Mouse (Mus musculus) left cerebral cortex, adult 11 months (tissue): Measurements from ENCODE around the gene Terb2.

Experiments
- DNase-seq: peaks from one replicate; pipeline ENCODE4 v3.0.0; 2022; ENCODE audit warnings: low spot score

The Terb2 gene

DNA sequence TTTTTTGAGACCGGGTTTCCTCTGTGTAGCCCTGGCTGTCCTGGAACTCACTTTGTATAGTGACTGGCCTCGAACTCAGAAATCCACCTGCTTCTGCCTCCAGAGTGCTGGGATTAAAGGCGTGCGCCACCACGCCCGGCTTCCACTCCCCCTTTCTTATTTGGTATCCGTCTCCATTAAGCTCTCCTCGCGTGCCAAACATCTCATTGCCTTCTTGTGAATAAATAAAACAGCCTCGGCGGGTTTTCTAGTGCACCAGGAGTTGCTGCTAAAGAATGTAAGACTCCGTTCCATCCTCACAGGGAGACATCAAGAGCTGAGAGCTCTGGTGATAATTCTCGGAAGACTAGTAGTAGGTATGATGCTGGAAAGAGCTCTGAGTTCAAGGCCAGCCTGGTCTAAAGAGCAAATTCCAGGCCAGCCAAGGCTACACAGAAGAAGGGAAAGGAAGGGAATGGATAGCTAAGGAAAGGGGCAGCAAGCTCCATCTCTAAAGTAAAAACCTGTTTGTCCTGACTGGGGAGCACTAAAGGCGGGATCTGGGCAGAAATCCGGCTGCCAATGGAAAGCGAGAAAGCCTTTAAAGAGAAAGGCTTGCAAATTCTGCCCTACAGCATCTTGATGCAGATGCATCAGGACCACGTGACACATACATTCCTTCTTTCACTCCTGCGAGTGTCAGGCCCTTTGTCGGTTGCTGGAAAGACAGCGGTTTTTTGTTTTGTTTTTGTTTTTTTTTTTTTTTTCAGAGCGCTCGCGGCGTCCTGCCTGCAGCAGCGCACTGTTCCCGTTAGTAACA is 47.9 kb downstream of the Terb2 start:
- peak; percentile 21 for DNase-seq

DNA sequence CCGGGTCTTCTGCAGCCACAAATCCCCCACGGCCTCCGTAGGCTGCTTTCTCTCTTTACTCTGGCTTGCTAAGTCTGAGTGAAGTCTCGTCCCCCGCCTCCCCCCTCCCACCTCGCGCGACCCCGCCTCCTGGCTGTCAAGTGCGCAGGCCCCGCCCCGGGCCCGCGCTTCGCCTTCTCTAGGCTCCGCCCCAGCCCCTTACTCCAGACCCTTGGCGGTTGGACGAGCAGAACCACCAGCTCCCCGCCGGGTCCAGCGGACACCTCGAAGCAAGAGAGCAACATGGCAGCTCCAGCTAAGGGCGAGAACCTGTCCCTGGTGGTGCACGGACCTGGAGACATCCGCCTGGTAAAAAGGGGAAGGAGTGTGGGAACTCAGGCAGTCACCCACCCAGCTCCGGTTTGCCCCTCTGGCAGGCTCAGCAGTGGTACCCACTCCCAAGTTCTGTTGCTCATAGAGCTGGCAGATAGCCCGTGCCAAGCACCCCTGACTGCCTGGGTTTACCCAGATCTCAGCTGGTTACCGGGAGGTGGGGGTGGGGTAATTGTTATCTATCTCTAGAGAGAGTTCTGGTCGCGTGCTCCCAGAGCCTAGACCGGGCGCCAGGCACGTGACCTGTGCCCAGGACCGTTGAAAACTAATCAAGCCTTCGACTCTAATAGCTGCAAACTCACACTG is 48.7 kb downstream of the Terb2 start, which contains the start of gene Sord:
Gene Sord, plus strand, starts transcription at position 139 of the 678 bp plus-strand sequence.
- peak; percentile 50 for DNase-seq

- no peak for DNase-seq
Measured at GRCm38 (mm10) chr2:122235425-122235824, 49.4 kb downstream of the Terb2 start.

DNA sequence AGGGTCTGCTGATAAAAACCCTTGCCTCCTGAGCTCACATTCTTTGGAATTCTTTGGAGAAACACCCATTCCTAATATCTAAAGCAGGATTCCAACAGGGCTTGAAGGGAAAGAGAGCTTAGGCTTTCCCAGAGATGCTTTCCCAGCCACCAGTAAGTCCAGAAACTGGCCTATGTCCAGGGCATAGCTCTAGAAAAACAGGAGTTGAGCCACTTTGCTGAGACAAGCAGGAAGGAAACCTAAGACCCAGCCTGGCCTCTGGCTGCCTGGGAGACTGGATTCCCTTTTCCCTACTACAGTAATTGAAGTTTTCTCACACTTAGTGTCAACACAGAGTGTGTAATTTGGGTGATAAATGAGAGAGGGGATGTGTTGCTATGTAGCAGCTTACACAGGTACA is 50.2 kb downstream of the Terb2 start:
- DNase-seq, result no peak

GRCm38 (mm10) chr2:122237891-122238470 is 51.9 kb downstream of the Terb2 start:
- no peak for DNase-seq

DNA sequence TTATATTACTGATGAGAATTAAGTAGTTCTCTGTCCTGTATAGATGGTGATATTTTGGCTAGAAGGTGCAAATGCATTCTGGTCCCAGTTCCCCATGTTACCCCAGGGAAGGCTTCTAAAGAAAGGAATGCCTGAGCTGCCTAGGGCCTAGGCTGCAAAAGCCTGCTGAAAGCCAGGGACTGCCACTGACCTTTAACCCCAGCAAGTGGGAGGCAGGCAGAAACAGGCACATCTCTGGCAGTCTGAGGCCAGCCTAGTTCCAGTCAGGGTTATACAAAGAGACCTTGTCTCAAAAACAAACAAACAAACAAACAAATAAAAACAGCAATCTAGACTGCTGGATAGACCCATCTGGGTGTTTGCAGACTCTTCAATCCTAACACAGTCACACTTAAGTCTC is 54.7 kb downstream of the Terb2 start:
- no peak for DNase-seq

DNA sequence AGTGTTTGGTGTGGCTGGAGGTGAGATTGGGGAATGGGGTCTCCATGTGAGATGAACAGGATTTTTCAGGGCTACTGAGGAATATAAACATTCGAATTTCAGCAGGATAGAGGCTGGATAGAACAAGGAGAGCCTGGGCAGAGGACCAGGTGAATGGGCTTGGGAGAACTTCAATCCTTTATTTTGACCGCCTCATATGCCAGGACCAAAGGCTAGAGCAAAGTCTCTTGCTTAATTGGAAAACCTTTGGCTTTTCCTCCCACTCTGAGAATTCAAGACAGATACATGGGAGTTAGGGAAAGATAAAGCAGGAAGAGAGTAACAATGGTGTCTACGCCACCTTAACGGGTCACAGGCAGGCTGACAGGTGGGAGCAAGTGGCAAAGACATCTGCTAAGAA is 55.2 kb downstream of the Terb2 start:
- DNase-seq, result no peak

DNA sequence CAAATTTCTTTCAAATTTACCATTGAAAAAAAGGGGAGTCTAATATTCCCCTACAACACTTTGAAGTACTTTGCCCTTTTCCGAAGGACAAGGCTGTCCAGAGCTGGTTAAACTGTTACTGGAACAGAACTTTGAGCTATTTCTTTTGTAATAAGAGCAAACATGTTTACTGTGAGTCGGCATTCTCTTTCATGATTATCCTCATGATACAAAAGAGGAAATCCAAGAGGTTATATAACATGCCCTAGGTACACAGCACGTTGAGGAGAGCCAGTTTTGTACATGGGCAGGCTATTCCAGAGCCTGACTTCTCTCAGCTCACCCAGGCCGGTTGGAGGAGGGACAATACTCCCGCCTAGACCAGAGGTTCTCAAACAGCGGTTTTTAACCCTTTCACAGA is 55.9 kb downstream of the Terb2 start:
- no peak for DNase-seq

- DNase-seq, result peak; percentile 51
Measured at GRCm38 (mm10) chr2:122243671-122244131, 57.6 kb downstream of the Terb2 start.

- no peak for DNase-seq
Measured at GRCm38 (mm10) chr2:122247786-122248185, 61.7 kb downstream of the Terb2 start.

DNA sequence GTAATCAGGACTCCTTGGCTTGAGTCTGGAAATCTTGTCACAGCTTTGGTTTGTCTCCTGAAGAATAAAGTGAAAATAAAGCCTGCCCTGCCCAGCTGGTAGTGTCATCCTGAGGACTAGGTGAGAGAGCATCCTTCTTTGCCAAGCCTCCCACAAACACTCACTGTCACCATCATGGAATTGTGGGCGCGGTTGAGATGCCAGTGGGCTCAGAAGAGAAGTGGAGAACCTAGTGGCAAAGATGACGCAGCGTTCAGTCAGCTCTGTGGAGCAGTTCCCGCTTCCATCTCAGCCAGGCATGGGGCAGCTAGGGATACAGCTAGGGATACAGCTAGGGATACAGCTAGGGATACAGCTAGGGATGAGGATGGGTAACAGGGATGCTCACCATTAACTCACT is 69.9 kb downstream of the Terb2 start:
- no peak for DNase-seq
